Mouse (Mus musculus) brain, embryonic 14.5 days (tissue): ENCODE data around the gene Gart. TPM values are rescaled to one million over a fixed set of nuclear protein-coding genes. Genes with fewer than 3 reads are reported as not detected.
A peak's percentile ranks its signal among the peaks of the same experiment; 100 is the strongest.

Source experiments
- DNase-seq: peaks from one replicate; pipeline ENCODE4 v3.0.0-alpha.2; 2011; ENCODE audit warnings: low read depth
- CTCF ChIP-seq: fragments of 200-500 bp; IDR thresholded peaks from 2 replicates; pipeline ENCODE4 v1.5.1; 2012; ENCODE audit warnings: inconsistent platforms, mild to moderate bottlenecking, moderate library complexity, borderline replicate concordance; ENCODE audit not compliant: insufficient read depth, insufficient read length; ENCODE audit errors: extremely low read depth
- POLR2A ChIP-seq: fragments of 200-500 bp; IDR thresholded peaks from 2 replicates; pipeline ENCODE4 v1.6.1; 2012; ENCODE audit warnings: mild to moderate bottlenecking, inconsistent platforms, borderline replicate concordance; ENCODE audit not compliant: poor library complexity, insufficient read depth, insufficient read length, severe bottlenecking; ENCODE audit errors: extremely low read depth
- polyA plus RNA-seq: library from polyadenylated mRNA; depleted of rRNA; stranded (reverse); fragments of >200 nt; gene quantifications from 2 replicates; pipeline ENCODE4 v1.2.3, GENCODE M21; 2012

Gart gene
- polyA plus RNA-seq, 1 experiment: 46.1 TPM

DNA sequence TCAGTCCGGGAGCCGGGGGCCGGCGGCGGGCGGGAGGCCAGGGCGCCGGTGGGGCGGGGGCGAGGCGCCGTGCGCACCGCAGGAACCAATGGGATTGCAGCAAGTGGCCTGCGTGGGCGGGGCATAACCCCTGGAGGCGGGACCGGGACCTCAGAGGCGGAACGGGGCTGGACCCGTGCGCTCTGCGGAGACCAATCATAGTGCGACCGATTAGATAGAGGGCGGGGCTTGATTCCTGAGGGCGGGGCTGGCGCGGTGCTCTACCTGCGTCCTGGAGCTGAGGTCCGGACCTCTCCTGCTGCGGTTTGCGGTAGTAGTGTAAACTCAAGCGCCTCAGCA, 49.1 kb downstream of the Gart start, which contains the start of gene Tmem50b:
Gene Tmem50b, minus strand, starts transcription at position 129 of the 339 bp plus-strand sequence.
- TF ChIP-seq CTCF: no peak
- peak; percentile 52; the same call in 1 of the 2 replicates for TF ChIP-seq POLR2A
- DNase-seq: peak; percentile 99

- DNase-seq: peak; percentile 66
- TF ChIP-seq CTCF (no peak), POLR2A (no peak)
Observed at GRCm38 (mm10) chr16:91596779-91597671, 49.7 kb downstream of the Gart start.

- no peak for DNase-seq
- TF ChIP-seq POLR2A (no peak), CTCF (no peak)
Observed at GRCm38 (mm10) chr16:91596397-91596778, 50.4 kb downstream of the Gart start.

GRCm38 (mm10) chr16:91595076-91595475, 51.7 kb downstream of the Gart start:
- DNase-seq: peak; percentile 79

GRCm38 (mm10) chr16:91593262-91593661, 53.5 kb downstream of the Gart start:
- TF ChIP-seq POLR2A (no peak), CTCF (no peak)
- no peak for DNase-seq

More at GRCm38 (mm10) chr16:91595076-91595475, 51.7 kb downstream of the Gart start:
- TF ChIP-seq CTCF (no peak), POLR2A (no peak)

DNA sequence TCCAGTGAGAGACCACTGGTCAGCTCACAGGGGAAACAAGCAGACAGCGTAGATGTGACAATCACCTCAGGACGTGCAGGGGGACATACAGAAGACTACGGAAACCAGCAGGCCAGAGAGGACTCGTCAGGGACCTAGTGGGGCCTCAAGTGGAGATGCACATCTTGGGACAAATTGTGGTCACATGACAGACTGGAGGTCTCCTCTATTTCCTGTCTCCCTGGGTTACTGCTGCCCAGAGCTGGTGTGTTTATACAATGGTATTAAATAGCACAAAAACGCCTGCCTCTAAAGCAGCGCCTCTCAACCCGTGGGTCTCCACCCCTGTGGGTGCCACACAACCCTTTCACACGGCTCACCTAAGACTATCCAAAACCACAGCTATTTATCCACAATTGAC, 54.6 kb downstream of the Gart start:
- TF ChIP-seq CTCF (no peak), POLR2A (no peak)
- DNase-seq: no peak

DNA sequence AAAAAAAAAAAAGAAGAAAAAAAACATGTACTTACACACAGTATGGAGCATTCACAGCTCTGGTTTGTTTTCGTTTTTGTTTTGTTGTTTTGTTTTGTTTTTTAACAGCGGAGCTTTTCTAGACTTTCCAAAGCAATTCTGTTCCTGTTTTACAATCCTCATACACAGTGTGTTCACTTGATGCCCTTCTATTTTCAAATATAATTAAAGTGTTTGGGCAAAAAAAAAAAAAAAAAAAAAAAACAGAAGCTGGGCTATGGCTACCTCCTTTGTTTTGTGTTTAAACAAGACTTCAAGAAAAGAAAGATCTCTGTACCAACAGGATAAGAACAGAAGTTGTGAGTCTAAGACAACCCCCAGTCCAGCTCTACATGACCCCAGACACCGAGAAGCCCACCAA, 58.0 kb downstream of the Gart start:
- no peak for DNase-seq
- TF ChIP-seq POLR2A (no peak), CTCF (no peak)

GRCm38 (mm10) chr16:91587730-91588453, 58.9 kb downstream of the Gart start:
- TF ChIP-seq CTCF (no peak), POLR2A (no peak)
- no peak for DNase-seq

- TF ChIP-seq CTCF (no peak), POLR2A (no peak)
- DNase-seq: no peak
Observed at GRCm38 (mm10) chr16:91586244-91586643, 60.5 kb downstream of the Gart start.

DNA sequence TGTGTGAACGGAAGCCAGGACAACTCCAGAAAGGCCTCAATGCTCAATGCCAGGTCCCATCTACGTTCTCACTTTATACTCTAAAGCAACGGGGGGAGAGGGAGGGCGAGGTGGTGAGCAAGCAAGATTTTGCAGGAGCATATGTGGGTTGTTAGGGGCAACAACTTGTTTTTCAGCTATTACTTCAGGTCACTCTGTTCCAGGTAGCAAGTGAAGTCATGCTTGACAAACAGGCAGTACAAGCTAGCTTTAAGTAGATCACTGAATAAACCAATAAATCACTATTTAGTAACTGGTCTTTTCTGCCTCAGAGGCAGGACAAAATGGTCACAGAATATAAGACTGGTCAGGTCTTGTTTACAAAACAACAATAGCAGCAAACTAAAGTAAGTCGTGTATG, 61.1 kb downstream of the Gart start:
- no peak for DNase-seq
- TF ChIP-seq CTCF (no peak), POLR2A (no peak)

DNA sequence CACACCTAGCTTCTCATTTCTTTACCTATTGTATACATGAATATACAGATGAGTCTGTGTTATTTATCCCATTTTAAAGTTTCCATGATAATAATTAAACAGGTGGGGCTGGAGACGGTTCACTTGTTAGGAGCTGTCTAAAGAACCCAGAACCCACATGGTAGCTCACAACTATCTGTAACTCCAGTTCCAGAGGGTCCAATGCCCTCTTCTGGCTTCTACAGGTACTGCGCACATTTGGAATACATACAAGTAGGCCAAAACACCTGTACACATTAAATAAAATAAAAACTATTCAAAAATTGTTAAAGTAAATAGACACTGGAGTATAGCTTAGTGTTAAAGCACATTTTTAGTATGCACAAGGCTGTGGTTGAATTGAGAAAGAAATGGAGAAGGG, 64.4 kb downstream of the Gart start:
- DNase-seq: peak; percentile 52
- TF ChIP-seq POLR2A (no peak), CTCF (peak; percentile 50; the same call in 1 of the 2 replicates)
